Mouse (Mus musculus): ENCODE data around the gene Klhl40. TPM values are rescaled to one million over a fixed set of nuclear protein-coding genes. Genes with fewer than 3 reads are reported as not detected.

The Klhl40 gene
- total and polyA plus RNA-seq, 2 experiments from 2014 or later = 14.5 to 20.7 TPM

GRCm38 (mm10) chr9:121823991-121824390, 46.6 kb downstream of the Klhl40 start:
- DNase-seq (ENCODE audit: low spot score) (no peak), ATAC-seq (ENCODE audit: insufficient read depth, low read depth) (no peak; the same call in 1 of the 2 replicates)
- no peaks in the 10 kb centered on the region for H3K36me3 ChIP-seq (replicated peaks; ENCODE audit: control insufficient read depth, insufficient read depth, low read length)
- no peak overlapping the region for H3K4me2 ChIP-seq (ENCODE audit: low read depth, low read length)
- no peak overlapping the region for H3K27ac ChIP-seq (ENCODE audit: low read depth)
- H3K4me3 ChIP-seq (ENCODE audit: low read depth, low read length) = no peak overlapping the region
- no peaks in the 10 kb centered on the region for H3K9me3 ChIP-seq (replicated peaks; ENCODE audit: control insufficient read depth, low read length)
- no peak for TF ChIP-seq EP300 (IDR thresholded peaks at IDR 0.05; ENCODE audit: low read depth)
- no peak for TF ChIP-seq CTCF (IDR thresholded peaks at IDR 0.05; ENCODE audit: low read depth)
- WGBS = 66% methylated on average over 7 of the region's 7 CpGs
- no peaks in the 10 kb centered on the region; the same call in 1 of the 2 replicates for H3K27me3 ChIP-seq (ENCODE audit: control insufficient read depth, insufficient read depth, low read length)
- H3K9ac ChIP-seq (replicated peaks; ENCODE audit: low read depth, low read length) = no peak overlapping the region
- H3K4me1 ChIP-seq (ENCODE audit: control insufficient read depth, insufficient read depth) = peaks cover 10% of the 10 kb centered on the region; the same call in 1 of the 2 replicates

GRCm38 (mm10) chr9:121826356-121826755, 48.9 kb downstream of the Klhl40 start:
- no peak for DNase-seq (ENCODE audit: low spot score)
- ATAC-seq (ENCODE audit: insufficient read depth, low read depth) = no peak
- WGBS = 78% methylated on average over 3 of the region's 3 CpGs
- Histone ChIP-seq H3K9me3 (replicated peaks; ENCODE audit: control insufficient read depth, low read length) (no peaks in the 10 kb centered on the region), H3K4me2 (ENCODE audit: low read depth, low read length) (no peak overlapping the region), H3K4me1 (ENCODE audit: control insufficient read depth, insufficient read depth) (peaks cover 10% of the 10 kb centered on the region; the same call in 1 of the 2 replicates), H3K27ac (ENCODE audit: low read depth) (no peak overlapping the region), H3K36me3 (replicated peaks; ENCODE audit: control insufficient read depth, insufficient read depth, low read length) (no peaks in the 10 kb centered on the region), H3K4me3 (ENCODE audit: low read depth, low read length) (no peak overlapping the region), H3K27me3 (ENCODE audit: control insufficient read depth, insufficient read depth, low read length) (no peaks in the 10 kb centered on the region; the same call in 1 of the 2 replicates), H3K9ac (replicated peaks; ENCODE audit: low read depth, low read length) (no peak overlapping the region)
- TF ChIP-seq CTCF (IDR thresholded peaks at IDR 0.05; ENCODE audit: low read depth) (no peak), EP300 (IDR thresholded peaks at IDR 0.05; ENCODE audit: low read depth) (no peak)

GRCm38 (mm10) chr9:121828314-121828713, 50.9 kb downstream of the Klhl40 start:
- ATAC-seq (ENCODE audit: insufficient read depth, low read depth) = no peak
- Histone ChIP-seq H3K27me3 (ENCODE audit: control insufficient read depth, insufficient read depth, low read length) (no peaks in the 10 kb centered on the region; the same call in 1 of the 2 replicates), H3K4me3 (ENCODE audit: low read depth, low read length) (no peak overlapping the region), H3K27ac (ENCODE audit: low read depth) (no peak overlapping the region), H3K9me3 (replicated peaks; ENCODE audit: control insufficient read depth, low read length) (no peaks in the 10 kb centered on the region), H3K9ac (replicated peaks; ENCODE audit: low read depth, low read length) (no peak overlapping the region), H3K4me2 (ENCODE audit: low read depth, low read length) (no peak overlapping the region), H3K4me1 (ENCODE audit: control insufficient read depth, insufficient read depth) (no peaks in the 10 kb centered on the region), H3K36me3 (replicated peaks; ENCODE audit: control insufficient read depth, insufficient read depth, low read length) (no peaks in the 10 kb centered on the region)
- 46% methylated on average over 6 of the region's 6 CpGs for WGBS
- no peak for TF ChIP-seq CTCF (IDR thresholded peaks at IDR 0.05; ENCODE audit: low read depth)
- DNase-seq (ENCODE audit: low spot score) = no peak

- no peak overlapping the region for H3K4me2 ChIP-seq (ENCODE audit: low read depth, low read length)
- TF ChIP-seq CTCF (IDR thresholded peaks at IDR 0.05; ENCODE audit: low read depth) = no peak
- TF ChIP-seq EP300 (IDR thresholded peaks at IDR 0.05; ENCODE audit: low read depth) = no peak
- H3K9me3 ChIP-seq (replicated peaks; ENCODE audit: control insufficient read depth, low read length) = no peaks in the 10 kb centered on the region
- ATAC-seq (ENCODE audit: insufficient read depth, low read depth) (no peak), DNase-seq (ENCODE audit: low spot score) (no peak)
- no peak overlapping the region for H3K4me3 ChIP-seq (ENCODE audit: low read depth, low read length)
- no peak overlapping the region for H3K9ac ChIP-seq (replicated peaks; ENCODE audit: low read depth, low read length)
- WGBS = 58% methylated on average over 7 of the region's 7 CpGs
- H3K27ac ChIP-seq (ENCODE audit: low read depth) = no peak overlapping the region
- H3K36me3 ChIP-seq (replicated peaks; ENCODE audit: control insufficient read depth, insufficient read depth, low read length) = no peaks in the 10 kb centered on the region
- no peaks in the 10 kb centered on the region for H3K4me1 ChIP-seq (ENCODE audit: control insufficient read depth, insufficient read depth)
- H3K27me3 ChIP-seq (ENCODE audit: control insufficient read depth, insufficient read depth, low read length) = no peaks in the 10 kb centered on the region; the same call in 1 of the 2 replicates
Measured at GRCm38 (mm10) chr9:121829270-121829992, 52.0 kb downstream of the Klhl40 start.

GRCm38 (mm10) chr9:121830243-121830955, 53.0 kb downstream of the Klhl40 start:
- WGBS = 69% methylated on average over 6 of the region's 6 CpGs
- H3K4me1 ChIP-seq (ENCODE audit: control insufficient read depth, insufficient read depth) = no peaks in the 10 kb centered on the region
- 0 out of 2 replicates have a peak, but pooled peaks have one; percentile 31 for ATAC-seq (ENCODE audit: insufficient read depth, low read depth)
- H3K4me2 ChIP-seq (ENCODE audit: low read depth, low read length) = no peak overlapping the region
- no peaks in the 10 kb centered on the region for H3K9me3 ChIP-seq (replicated peaks; ENCODE audit: control insufficient read depth, low read length)
- no peaks in the 10 kb centered on the region; the same call in 1 of the 2 replicates for H3K27me3 ChIP-seq (ENCODE audit: control insufficient read depth, insufficient read depth, low read length)
- no peak overlapping the region for H3K9ac ChIP-seq (replicated peaks; ENCODE audit: low read depth, low read length)
- peak; percentile 34 for DNase-seq (ENCODE audit: low spot score)
- no peak overlapping the region for H3K27ac ChIP-seq (ENCODE audit: low read depth)
- no peak overlapping the region for H3K4me3 ChIP-seq (ENCODE audit: low read depth, low read length)
- TF ChIP-seq EP300 (IDR thresholded peaks at IDR 0.05; ENCODE audit: low read depth) (no peak), CTCF (IDR thresholded peaks at IDR 0.05; ENCODE audit: low read depth) (peak; percentile 67)
- no peaks in the 10 kb centered on the region for H3K36me3 ChIP-seq (replicated peaks; ENCODE audit: control insufficient read depth, insufficient read depth, low read length)

Measured in heart, postnatal 0 days (tissue).